Comparison of ENCODE assay signal across 7 mouse cellular contexts in genomic region chr12:117344266-117345087, GRCm38 (mm10).
DNase-seq lines count a peak whose midpoint lies in the region; ATAC-seq lines count a peak whose summit lies in the region.

No protein-coding gene starts in this region.

- no peak overlapping the region for H3K9ac ChIP-seq in embryonic facial prominence, embryonic 14.5 days (ENCODE audit: low read depth, low read length)
- peak overlapping the region; percentile 49; the same call in 1 of the 2 replicates for H3K9ac ChIP-seq in hindbrain, embryonic 14.5 days

- intact Hi-C loops in left cerebral cortex, postnatal 4 days (cut with DNase I): no loop called here

- H3K9me3 ChIP-seq in embryonic facial prominence, embryonic 14.5 days (ENCODE audit: control insufficient read depth, low read length): no peaks in the 10 kb centered on the region
- H3K9me3 ChIP-seq in hindbrain, embryonic 14.5 days (ENCODE audit: control insufficient read depth, low read length): no peaks in the 10 kb centered on the region

- ATAC-seq in embryonic facial prominence, embryonic 14.5 days (ENCODE audit: low read depth): no peak
- peak; percentile 58 for ATAC-seq in hindbrain, embryonic 14.5 days (ENCODE audit: low FRiP score)

- peak overlapping the region; percentile 61; the same call in 1 of the 2 replicates for H3K27ac ChIP-seq in embryonic facial prominence, embryonic 14.5 days (replicated peaks; ENCODE audit: low read depth, low read length)
- peak overlapping the region; percentile 94 for H3K27ac ChIP-seq in hindbrain, embryonic 14.5 days

- peaks cover 5% of the 10 kb centered on the region for H3K4me1 ChIP-seq in embryonic facial prominence, embryonic 14.5 days (ENCODE audit: control insufficient read depth, insufficient read depth, low read length)
- H3K4me1 ChIP-seq in hindbrain, embryonic 14.5 days (replicated peaks; ENCODE audit: control insufficient read depth, insufficient read depth, low read length): peaks cover 48% of the 10 kb centered on the region

- WGBS in embryonic facial prominence, embryonic 14.5 days: 34% methylated on average over 11 of the region's 11 CpGs
- 20% methylated on average over 11 of the region's 11 CpGs for WGBS in hindbrain, embryonic 14.5 days

- no peak overlapping the region for H3K4me3 ChIP-seq in embryonic facial prominence, embryonic 14.5 days (ENCODE audit: low read depth, low read length)
- H3K4me3 ChIP-seq in hindbrain, embryonic 14.5 days (replicated peaks; ENCODE audit: low read length): no peak overlapping the region

- H3K4me2 ChIP-seq in embryonic facial prominence, embryonic 14.5 days (ENCODE audit: low read depth, low read length): no peak overlapping the region
- peak overlapping the region; percentile 47 for H3K4me2 ChIP-seq in hindbrain, embryonic 14.5 days (replicated peaks)

- DNase-seq in embryonic facial prominence, embryonic 14.5 days (ENCODE audit: low spot score): no peak
- DNase-seq in hindbrain, embryonic 14.5 days (ENCODE audit: low spot score): no peak
- peak; percentile 24 for DNase-seq in left cerebral cortex, postnatal 4 days
- DNase-seq in right cerebral cortex, adult 2 months (ENCODE audit: low spot score in 2 of 2): peak; percentile 43 to 49
- DNase-seq in gastrocnemius, postnatal 25 days: no peak
- DNase-seq in adrenal gland, adult 8-10 months: no peak
- DNase-seq in adrenal gland, postnatal 36 days: no peak

- H3K27me3 ChIP-seq in embryonic facial prominence, embryonic 14.5 days (replicated peaks; ENCODE audit: control insufficient read depth, insufficient read depth, low read length): no peaks in the 10 kb centered on the region
- no peaks in the 10 kb centered on the region for H3K27me3 ChIP-seq in hindbrain, embryonic 14.5 days (ENCODE audit: control insufficient read depth, insufficient read depth, low read length)

- no peaks in the 10 kb centered on the region for H3K36me3 ChIP-seq in embryonic facial prominence, embryonic 14.5 days (ENCODE audit: control insufficient read depth, insufficient read depth, low read length)
- no peaks in the 10 kb centered on the region for H3K36me3 ChIP-seq in hindbrain, embryonic 14.5 days (replicated peaks; ENCODE audit: control insufficient read depth, insufficient read depth)

Comparison
In these comparisons a context has a peak if more than half of its experiments do, and no peak if none do; other contexts are left out.
1. DNase-seq: peak in left cerebral cortex, postnatal 4 days (single experiment) and right cerebral cortex, adult 2 months (2 of 2); none in embryonic facial prominence, embryonic 14.5 days (single experiment), hindbrain, embryonic 14.5 days (single experiment), gastrocnemius, postnatal 25 days (single experiment), adrenal gland, adult 8-10 months (single experiment) and adrenal gland, postnatal 36 days (0 of 2).